Mouse (Mus musculus): ENCODE measurements around the gene Rnf213.
A peak's percentile ranks its signal among the peaks of the same experiment; 100 is the strongest.
"Not testable (repeated sequence)": the region's sequence is repeated elsewhere in the genome, so short reads cannot be mapped to it uniquely, and the experiment has no call there.

Rnf213 gene

DNA sequence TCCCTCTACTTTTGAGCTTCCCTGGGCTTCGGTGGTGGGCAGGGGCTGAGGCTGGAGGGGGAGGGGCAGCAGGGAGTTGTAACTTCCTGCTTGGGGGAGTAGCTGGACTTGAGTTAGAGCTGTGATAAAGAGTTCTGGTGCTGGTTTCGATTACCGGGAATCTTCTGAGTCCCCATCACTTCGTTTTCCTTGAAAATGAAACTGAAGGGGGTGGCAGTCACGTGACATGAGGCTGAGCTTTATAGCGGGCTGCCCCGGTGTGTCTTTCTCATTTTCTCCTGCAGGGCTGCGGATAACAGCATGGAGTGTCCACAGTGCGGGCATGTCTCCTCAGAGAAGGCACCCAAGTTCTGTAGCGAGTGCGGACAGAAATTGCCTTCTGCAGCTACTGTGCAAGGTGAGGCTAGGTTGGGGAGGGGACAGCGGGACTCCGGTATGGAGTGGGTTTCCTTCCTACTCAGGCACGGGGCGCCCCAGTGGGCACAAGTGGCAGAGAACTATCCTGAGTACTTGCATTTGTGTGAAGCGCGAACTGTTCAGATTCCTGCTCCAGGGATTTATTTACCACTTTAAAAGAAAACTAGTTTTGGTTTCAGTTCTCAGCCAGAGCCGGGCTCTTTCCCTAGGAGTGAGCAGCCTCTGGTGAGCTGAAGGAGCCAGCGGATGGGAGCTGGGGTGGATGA, at the start of gene Rnf213:
Rnf213 (plus strand) TSS at position 301 of the 683 bp plus-strand sequence.
- DNase-seq (ENCODE audit: low spot score) = peak; percentile 64

DNA sequence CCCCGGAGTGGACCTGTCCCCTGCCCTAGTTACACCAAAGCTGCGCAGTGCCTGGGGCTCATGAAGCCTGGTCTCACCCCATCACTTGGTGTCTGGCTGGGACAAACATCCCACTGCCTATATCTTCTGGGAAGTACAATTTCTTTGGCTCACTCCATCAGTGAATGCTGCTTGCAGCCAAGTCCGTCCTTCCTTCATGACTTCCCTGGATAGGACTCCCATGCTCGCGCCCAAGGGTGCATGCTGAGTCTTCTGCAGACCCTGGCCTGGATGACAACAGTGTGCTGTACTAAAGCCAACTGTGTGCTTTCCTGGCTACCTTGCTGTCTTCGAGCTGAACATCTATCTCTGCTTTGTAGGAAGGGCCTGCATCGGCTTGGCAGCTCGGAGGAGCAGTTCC, 48.7 kb upstream of the Rnf213 start:
- no peak for DNase-seq (ENCODE audit: low spot score)

DNA sequence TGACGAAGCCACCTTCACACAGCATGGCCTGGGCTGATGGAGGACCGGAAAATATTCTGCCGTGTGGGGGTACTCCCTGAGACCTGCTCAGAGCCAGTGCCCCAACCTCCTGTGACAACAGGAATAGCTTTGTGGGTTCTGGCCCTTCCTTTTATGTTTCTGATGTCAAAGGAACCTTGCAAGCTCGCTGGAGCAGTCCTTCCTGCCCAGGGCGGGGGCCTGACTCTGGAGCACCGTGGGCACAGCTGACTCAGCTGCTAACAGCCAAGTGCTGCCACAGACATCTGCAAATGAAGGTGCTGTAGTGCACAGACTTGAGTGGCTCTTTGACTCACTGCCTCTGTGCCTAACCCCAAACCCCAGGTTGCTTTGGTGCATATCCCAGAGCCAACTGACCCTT, 48.0 kb upstream of the Rnf213 start:
- DNase-seq (ENCODE audit: low spot score) = no peak

DNA sequence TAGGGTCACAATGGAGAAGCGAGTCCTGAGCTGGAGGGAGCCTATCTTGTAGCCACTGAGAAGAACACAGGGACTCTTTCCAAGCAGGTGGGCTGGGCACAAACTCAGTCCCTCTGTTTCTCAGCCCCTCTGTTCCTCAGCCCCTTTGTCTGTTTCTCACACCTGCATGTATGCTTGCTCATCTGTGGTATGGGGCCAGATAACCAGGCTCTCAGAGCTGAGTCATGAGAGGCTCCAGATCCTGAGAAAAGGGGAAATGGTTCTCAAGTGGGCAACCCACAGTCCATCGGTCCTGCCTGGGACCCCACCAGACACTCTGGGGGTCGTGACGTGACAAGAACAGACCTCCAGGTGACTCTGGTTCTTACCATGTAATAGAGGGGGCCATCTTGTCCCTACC, 45.8 kb upstream of the Rnf213 start:
- DNase-seq (ENCODE audit: low spot score) = no peak

DNA sequence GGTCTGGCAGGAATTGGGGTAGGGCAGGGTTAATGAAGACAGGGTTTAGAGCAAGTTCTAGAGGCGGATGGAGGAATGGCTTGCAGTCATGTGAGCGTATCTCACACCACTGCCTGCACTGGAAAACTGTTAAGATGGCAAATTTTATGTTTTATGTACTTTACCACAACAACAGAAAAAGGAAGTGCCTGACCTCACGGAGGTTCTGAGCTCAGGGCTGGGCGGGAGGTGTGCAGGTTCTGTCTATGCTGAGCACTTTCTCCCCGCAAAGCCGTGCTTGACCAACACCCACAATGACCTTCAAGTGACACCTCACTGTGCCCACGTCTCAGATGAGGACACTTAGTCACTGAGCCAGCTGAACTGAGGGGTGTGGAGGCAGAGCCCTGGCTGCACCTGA, 40.8 kb upstream of the Rnf213 start:
- DNase-seq (ENCODE audit: low spot score) = no peak

DNA sequence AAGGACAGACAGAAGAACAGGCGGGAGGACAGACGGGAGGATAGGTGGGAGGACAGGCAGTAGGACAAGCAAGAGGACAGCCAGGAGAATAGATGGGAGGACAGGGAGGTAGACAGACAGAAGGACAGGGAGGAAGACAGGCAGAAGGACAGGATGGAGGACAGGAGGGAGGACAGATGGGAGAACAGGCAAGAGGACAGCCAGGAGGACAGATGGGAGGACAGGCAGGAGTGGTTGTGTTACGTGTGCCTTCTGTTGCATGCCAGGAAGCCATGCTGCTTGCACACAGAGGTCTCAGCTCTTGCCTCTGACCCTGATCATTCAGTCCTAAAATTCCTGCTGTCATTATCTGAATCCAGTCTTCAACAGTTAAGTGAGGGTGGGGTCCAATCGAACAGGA, 39.0 kb upstream of the Rnf213 start:
- no peak for DNase-seq (ENCODE audit: low spot score)

DNA sequence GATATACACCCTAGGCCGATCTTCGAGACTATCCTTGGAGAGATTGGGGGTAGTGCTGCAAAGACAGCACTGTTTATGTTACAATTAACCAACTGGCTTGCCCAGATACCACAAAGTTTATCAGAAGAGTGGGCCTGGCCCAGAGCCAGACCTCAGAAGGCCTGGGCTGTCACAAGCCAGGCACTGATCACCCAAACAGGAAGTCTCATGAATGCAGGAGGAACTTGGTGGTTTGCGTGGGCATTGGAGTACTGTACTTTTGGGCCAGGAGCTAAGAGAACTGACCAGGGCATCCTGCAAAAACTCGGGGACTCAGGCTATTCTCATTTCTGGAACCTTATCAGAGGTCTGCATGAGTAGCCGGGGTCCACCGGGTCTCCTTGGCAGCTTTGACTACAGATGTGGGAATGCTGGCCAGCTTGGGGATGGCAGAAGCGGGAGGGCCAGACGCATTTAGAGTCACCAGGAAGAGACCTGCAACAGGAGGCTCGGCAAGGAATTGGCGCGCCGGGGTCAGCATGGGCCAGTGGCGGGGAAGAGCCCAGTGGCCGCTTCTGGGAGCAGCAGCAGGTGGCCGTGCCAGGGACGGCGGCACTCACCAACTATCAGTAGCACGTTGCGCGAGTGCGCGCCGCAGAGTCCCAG, 38.0 kb upstream of the Rnf213 start:
- DNase-seq (ENCODE audit: low spot score) = no peak

DNA sequence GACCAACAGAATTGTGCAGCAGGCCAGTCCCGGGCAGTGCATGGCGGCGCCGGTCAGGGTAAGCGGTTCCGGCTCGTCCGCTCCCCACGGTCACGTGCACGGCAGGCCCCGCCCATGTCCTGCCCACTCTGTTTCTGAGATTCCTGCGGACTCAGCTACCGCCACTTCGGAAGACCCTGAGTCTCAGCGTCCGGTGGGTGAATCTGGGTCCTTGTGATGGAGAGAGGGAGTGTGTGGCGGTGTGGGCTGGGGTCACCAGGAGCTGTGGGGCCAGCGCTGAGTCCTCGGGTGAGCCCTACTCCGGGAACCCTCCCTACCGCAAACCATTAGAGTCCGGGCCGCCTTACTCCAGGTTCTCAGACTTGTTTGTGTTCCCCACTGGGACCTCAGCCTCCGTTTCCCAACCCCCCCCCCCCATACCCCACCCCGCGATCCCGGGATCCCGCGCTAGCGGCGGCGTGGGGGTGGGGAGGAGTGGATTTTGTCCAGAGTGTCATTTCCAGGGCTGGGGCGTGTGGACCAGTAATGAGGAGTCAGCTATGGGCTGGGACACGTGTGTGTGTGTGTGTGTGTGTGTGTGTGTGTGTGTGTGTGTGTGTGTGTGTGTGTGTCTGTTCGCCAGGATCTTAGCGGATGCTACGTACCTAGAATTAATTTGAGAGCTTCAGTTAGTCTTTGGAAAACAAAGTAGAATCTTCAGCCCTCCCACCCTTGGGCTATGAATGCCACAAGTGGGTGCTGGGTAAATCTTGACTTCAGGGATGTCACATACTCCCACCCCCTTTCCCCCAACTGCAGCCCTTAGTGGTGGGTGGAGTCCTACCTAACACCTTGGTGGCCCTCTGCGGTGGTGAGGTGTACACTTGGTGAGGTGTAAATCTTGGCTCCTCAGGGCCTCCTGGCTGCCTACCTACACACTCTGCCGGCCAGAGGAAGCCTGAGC, 37.2 kb upstream of the Rnf213 start, which contains the start of the genes Sgsh and Slc26a11:
Sgsh (minus strand) TSS at position 94 of the 943 bp plus-strand sequence.
Slc26a11 (plus strand) TSS at position 115 of the 943 bp plus-strand sequence.
- DNase-seq (ENCODE audit: low spot score) = peak; percentile 95

DNA sequence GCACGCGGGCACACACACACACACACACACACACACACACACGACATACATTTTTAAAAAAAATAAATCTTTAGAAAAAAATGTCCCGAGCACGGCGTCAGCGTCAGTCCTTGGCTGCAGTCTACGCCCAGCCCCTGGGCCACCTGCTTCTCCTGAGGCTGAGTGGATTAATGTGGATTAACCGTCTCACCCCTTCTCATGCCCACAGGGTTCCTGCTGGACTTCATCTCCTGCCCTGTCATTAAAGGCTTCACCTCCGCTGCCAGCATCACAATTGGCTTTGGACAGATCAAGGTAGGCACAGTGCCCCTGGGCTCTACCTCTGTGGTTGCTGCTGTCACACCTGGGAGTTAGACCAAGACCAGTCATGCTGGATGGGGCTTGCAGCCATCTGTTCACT, 33.8 kb upstream of the Rnf213 start:
- DNase-seq (ENCODE audit: low spot score) = no peak

DNA sequence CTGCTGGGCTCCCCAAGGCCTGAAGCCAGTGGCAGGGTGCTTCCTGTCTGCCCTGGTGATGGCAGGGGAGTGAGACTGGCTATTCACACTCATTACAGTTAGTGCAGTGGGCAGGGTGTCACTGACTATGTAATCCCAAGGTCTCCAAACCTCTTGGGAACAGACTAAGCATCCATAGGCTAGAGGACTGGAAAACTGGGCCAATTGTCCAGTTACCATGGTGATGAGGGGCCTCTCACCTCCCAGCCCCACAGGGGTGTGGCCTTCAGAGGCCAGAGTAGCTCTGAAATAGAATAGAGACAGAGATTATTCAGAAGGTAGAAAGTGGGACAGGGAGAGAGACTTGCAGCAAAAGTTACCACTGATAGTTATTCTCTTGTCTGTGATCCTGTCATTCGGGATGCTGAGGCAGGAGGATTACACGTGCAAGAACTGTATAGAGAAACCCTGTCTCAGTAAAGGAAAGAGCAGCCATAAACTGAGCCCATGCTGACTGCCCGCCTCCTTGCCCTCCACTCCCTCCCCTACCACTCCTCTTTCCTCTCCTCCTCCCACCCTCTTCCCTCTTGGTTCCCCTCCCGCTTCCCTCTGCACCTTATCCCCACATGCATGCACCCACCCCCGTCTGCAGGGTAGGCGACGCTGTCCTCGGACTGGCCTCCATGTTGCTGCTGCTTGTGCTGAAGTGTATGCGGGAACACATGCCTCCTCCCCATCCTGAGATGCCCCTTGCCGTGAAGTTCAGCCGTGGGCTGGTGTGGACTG, 29.9 kb upstream of the Rnf213 start:
- peak; percentile 60 for DNase-seq (ENCODE audit: low spot score)

DNA sequence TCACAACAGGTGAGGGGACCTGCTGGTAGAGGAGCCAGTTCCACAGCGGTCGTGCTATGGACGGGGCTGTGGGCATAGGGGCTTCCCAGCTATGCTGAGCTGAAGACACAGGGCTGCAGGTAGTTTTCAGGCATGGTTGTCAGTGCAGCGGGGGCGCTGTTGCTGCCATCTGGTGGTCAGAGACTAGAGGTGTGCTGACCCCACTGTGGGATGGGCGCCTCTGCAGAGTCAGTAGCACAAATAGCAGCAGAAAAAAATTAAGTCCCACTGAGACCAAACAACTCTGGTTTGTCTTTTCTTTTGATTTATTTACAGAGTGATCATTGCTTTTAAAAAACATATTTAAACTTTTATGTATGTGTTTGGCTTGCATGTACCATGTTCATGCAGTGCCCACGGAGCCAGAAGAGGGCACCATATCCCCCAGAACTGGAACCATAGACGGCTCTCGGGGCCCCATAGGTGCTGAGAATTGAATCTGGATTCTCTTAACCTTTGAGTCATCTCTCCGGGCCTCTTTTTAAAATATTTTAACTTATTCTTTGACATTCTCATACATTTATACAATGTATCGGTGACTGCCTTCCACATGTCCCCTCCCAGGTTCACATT, 29.3 kb upstream of the Rnf213 start:
- DNase-seq (ENCODE audit: low spot score) = peak; percentile 92

DNA sequence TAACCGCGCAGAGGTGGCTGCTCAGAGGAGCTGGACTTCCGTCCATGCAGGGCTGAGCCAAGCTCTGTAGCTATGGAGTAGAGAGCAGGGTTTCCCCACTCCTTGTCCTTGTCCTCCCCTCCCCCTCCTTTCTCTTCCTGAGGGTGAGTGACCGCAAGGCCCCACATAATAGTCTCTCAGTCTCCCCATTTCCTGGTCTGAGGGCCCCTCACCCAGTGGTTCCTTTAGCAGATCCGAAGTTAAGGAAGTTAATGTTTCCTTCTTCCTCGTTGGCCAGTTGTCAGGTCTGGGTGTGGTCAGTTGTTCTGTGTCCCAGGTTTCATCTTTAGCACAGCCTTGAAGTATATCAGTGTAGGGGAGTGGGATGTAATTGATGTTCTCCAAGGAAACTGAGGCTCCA, 17.5 kb upstream of the Rnf213 start:
- no peak for DNase-seq (ENCODE audit: low spot score)

DNA sequence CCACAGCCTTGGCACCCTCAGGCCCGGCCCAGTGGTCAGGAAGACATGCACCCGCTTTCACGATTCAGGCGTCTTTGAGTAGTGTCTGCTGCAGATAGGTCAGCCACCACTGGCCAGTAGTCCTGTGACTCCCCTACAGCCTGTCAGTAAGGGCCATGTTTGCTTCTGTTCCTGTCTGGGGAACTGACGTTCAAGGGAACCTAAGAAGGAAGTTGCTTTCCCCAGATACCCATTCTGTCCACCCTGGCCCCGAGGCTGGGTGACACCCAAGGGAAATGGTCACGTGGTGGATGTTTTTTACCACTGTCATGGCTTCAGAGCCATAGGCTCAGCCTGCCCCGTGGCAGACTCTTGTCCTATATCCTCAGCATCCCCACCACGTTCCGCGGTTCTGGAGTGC, 15.6 kb upstream of the Rnf213 start:
- DNase-seq (ENCODE audit: low spot score) = no peak

DNA sequence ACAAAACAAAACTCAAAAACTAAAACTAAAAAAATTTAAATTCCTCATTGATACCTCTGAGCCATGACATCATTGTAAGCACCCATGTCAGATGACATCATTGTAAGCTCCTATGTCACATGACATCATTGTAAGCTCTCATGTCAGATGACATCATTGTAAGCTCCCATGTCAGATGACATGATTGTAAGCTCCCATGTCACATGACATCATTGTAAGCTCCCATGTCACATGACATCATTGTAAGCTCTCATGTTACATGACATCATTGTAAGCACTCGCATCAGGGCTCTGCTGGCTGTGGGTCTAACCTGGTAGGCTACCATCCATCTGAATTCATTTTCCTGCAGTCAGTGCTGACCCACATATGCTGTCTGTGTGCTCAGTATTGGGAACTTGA, 14.3 kb upstream of the Rnf213 start:
- no peak for DNase-seq (ENCODE audit: low spot score)

DNA sequence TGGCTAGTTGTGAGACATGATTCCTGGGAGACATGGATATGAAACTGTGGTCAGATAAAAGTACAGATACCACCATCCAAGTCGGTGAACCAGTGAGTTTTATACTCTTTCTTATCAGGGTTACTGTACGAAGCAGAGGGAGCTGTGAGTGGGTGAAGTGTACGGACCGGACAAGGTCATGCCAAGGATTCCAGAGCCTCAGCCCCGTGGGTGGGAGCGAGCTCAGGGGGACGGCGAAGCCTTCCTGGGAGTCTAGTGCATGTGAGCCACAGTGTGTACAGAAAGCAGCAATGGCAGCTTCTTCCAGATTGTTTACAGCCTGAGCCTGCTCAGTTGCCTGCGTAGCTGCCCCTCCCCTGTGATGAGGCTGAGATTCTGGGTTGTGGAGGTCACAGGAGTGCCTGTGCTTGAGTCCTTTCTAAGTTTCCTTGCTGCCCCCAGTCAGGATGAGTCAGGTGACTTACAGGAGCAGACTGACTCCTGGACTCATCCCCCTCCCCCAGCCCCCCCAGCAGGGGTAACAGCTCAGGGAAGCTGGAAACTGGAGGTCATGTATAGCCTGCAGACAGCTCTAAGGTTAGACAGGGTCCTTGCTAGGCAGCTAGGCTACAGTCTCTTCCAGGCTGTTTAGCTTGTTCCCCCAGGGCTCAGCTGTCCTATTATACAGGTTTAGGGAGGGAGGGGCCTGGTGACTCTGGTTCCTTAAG, 11.1 kb upstream of the Rnf213 start:
- no peak for DNase-seq (ENCODE audit: low spot score)

DNA sequence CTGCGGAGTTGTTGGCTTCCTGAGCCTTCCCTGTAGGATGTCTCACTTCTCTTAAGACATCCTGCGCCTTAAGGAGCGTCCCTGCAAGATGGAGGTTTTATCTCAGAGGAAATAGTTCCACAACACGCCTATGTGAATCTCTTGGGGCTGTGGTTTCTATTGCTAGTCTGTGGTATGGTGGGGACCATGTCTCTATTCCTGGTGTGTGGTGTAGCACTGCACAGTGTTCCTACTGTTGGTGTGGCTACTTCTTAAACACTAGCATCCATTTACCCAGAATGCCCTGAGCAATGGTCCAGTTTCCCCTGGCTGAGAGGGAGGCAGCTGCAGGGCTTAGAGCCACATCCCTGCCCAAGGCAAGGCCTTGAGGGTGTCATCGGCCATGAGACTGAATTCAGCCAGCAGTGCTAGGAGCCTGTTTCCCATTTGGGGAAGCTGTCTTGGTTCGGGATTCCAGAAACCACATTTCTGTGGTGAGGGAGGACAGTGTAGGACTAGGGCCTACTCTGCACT, 10.5 kb upstream of the Rnf213 start:
- no peak for DNase-seq (ENCODE audit: low spot score)

DNA sequence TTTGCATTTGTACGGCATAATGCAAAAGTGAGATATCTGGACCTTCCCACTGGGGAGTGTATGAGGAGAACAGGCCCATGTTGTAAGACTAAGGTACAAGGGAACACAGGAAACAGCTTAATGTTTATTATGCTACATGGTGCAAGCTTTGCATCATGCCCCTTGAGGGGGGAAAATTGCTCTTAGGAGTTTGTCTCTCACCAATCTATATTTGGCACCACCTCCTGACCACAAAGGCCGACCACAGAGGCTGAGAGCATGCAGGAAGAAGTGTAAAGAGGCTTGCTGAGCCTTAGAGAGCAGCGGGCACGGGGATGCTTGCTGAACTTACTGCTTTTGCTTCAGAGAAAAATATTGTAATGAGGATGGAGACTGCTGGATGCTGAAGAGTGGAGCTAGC, 8.0 kb upstream of the Rnf213 start:
- no peak for DNase-seq (ENCODE audit: low spot score)

DNA sequence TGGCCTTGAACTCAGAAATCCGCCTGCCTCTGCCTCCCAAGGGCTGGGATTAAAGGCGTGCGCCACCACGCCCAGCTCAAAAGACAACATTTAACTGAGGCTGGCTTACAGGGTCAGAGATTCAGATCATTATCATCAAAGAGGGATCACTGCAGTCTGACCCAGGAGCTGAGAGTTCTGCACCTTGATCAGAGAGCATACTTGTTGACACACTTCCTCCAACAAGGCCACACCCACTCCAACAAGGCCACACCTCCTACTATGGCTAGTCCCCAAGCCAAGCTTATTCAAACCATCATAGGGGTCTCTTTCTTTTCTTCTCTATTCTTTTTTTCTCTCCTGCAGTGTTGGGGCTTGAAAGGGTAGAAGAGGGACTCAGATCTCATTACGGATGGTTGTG, 6.6 kb upstream of the Rnf213 start:
- DNase-seq (ENCODE audit: low spot score) = no peak

DNA sequence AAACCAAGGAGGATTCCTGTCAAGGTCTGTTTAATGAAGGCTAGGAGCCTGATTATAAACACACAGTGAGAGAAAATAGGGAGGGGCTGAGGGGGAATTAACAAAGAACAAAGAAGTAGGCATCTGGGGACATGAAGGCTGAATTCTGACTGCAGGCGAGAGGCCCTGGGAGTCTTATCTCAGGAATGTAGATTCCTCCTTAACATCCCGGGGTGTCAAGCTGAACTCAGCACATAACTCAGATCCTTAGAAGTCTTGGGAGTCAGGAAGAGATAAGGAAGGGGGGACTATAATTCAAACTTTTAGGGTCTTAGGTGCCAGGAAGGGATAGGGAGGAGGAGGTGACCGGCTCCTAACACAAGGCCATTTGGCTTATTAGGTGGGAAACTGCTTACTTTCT, 5.6 kb upstream of the Rnf213 start:
- not testable (repeated sequence) for DNase-seq (ENCODE audit: low spot score)

DNA sequence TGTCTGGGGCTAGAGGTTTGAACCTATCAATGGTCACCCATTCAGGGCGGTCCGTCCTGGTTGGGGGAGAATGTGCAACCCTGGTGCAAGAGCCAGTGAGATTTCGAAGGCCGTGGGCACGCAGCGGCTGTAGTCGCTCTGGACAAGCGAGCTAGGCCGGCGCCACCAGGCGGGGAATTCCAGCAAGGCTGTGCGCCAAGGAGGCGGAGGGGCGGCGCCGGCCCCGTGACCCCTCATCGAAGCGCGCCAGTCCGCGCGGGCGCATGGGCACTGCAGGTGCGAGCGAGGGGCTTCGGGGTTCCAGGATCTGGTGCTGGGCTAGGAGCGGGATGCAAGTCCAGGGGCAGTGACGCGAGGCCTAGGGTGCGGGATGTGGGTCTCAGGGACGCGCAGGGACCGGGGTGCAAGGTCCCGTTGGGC, 3.0 kb upstream of the Rnf213 start:
- peak; percentile 92 for DNase-seq (ENCODE audit: low spot score)
